Mouse (Mus musculus): ENCODE measurements around the gene Nfia.

GRCm38 (mm10) chr4:97814515-97814914 is 42.0 kb downstream of the Nfia start:
- TF ChIP-seq CTCF (IDR thresholded peaks at IDR 0.05; ENCODE audit: low read depth, low read length) (no peak), POLR2A (IDR thresholded peaks at IDR 0.05; ENCODE audit: borderline replicate concordance, low read depth, low read length) (no peak)

All from bone marrow macrophage, adult 2 months (primary cell).